Mouse (Mus musculus): ENCODE measurements at regions not wholly inside any gene's neighbourhood (a gene's known extent, or its start where the extent isn't known, plus 50 kb on each side); places are given as distances from the start of the nearest gene placed in this dataset.

DNA sequence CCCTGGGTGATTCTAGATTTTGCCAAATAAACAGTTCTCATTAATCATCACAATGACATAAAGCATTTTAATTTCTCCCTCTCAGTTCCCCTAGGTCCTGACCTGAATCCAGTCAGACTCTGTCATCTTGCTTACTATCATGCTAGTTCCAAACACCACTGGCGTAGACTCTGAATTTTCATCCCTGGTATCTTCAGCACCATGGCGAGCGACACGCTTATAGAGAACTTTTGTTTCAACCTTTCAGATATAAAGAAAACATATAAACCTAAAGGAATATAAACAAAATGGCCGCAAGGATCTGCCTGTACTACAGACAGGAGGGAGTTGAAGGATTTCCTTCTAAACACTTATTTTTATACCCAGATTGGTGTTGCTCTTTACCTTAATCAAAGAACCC, 1105.8 kb downstream of the Synb start:
- CTCF ChIA-PET = no interaction called here
- DNase-seq (ENCODE audit: low read depth, low spot score) (no peak), ATAC-seq (no peak)
- in situ Hi-C loops (cut with MboI; ENCODE audit: low pct_unique_long_range_greater_than_20kb) = no loop called here
- TF ChIP-seq CTCF (IDR thresholded peaks at IDR 0.05) = no peak
- no peaks in the 10 kb centered on the region for H3K27me3 ChIP-seq
- POLR2A ChIA-PET = no interaction called here

DNA sequence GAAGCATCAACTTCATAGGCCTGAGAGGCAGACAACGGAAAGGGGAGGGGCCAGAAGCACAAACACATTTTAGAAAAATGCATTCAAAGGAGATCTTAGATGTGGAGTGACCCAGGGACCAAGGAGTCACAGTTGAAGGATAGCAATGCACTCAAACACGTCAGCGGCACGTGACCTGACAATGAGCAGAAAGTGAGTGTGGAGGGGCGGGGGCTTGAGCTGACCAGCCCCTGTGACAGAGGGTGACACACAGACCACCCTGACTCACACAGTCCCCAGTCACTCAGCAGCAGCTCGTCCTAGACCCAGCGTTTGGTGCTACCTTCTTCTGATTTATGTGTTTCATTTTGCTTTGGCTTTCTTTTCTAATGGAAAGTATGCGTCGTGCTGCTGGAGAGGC, 1111.5 kb downstream of the Synb start:
- ChIA-PET CTCF (no interaction called here), POLR2A (no interaction called here)
- ATAC-seq = no peak
- no peak for DNase-seq (ENCODE audit: low read depth, low spot score)
- no peaks in the 10 kb centered on the region for H3K27me3 ChIP-seq
- in situ Hi-C loops (cut with MboI; ENCODE audit: low pct_unique_long_range_greater_than_20kb) = no loop called here
- TF ChIP-seq CTCF (IDR thresholded peaks at IDR 0.05) = no peak

DNA sequence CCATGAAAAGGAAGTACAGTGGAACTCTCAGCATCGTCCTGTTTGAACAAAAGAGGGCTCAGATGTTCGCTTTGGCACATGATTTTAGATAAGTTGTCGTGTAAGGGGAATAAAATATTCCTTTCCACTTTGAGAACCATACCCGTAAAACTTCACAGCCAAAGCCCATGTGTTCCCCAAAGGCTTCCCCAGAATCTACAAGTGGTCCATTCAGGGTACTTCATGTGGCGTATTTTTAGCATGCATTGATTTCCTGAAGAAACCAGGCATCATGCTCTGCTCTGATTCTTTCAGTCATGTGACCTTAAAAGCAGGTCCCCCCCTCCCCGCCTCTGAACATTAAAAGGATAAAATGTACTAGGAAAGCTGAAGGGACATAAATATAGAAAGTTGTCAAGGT, 1112.9 kb downstream of the Synb start:
- no peak for TF ChIP-seq CTCF (IDR thresholded peaks at IDR 0.05)
- ChIA-PET CTCF (interaction anchor here (1.0 kb wide), 1 partner anchor 17 kb away, joined by 4 read pairs; no protein-coding TSS in a partner anchor), POLR2A (no interaction called here)
- no peak for ATAC-seq
- in situ Hi-C loops (cut with MboI; ENCODE audit: low pct_unique_long_range_greater_than_20kb) = no loop called here
- no peak for DNase-seq (ENCODE audit: low read depth, low spot score)
- H3K27me3 ChIP-seq = peaks cover 10% of the 10 kb centered on the region
